Mouse (Mus musculus): Measurements from ENCODE around the gene Ccdc146.

DNA sequence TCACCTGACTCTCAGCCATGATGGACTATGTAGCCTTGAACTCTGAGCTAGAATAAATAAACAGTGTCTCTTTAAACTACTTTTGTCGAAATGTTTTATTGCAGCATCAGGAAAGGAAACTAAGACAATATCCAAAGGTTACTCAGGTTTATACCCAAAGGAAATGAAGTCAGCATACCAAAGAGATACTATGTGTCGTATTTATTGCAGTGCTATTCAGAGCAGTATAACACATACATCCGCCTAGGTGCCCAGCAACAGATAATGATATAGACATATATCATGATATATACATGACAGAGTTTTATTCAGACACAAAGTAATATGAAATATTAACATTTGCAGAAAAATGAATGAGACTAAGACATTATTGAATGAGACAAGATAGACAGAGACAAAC lies 61.1 kb downstream of the Ccdc146 start:
- TF ChIP-seq POLR2A (IDR thresholded peaks at IDR 0.05; ENCODE audit: low read depth, low read length) (no peak), CTCF (IDR thresholded peaks at IDR 0.05; ENCODE audit: extremely low read depth, insufficient read length, insufficient replicate concordance, low read depth, low read length) (no peak)
